In genomic region chr4:126464189-126464891, GRCm38 (mm10) we compare ENCODE assay signal across 15 mouse cellular contexts. TPM values are rescaled to one million over a fixed set of nuclear protein-coding genes. Genes with fewer than 3 reads are reported as not detected.
DNase-seq lines count a peak whose midpoint lies in the region; ATAC-seq and TF ChIP-seq lines count a peak whose summit lies in the region.
"Had no signal": no experiment of that assay in that cellular context is flagged by ENCODE, and none has a peak within 500 bp of the region (broad histone marks: within the 10 kb centered on the region; RNA-seq: fewer than 3 reads in every experiment).

No protein-coding gene starts in this region.

- no peak for TF ChIP-seq CTCF in layer of hippocampus, adult 2 months (conservative IDR thresholded peaks at IDR 0.05)
- no peak for TF ChIP-seq CTCF in heart, adult 2 months (IDR thresholded peaks at IDR 0.05)

- H3K4me1 ChIP-seq in forebrain, embryonic 14.5 days (ENCODE audit: control insufficient read depth, insufficient read depth, low read length), result peaks cover 38% of the 10 kb centered on the region
- H3K4me1 ChIP-seq in midbrain, embryonic 10.5 days, result peaks cover 64% of the 10 kb centered on the region
- H3K4me1 ChIP-seq in neural tube, embryonic 15.5 days, result peaks cover 48% of the 10 kb centered on the region
- peaks cover 2% of the 10 kb centered on the region for H3K4me1 ChIP-seq in heart, adult 2 months (ENCODE audit: control insufficient read depth, insufficient read depth, low read length)

- no peak for TF ChIP-seq EP300 in heart, adult 2 months (IDR thresholded peaks at IDR 0.05; ENCODE audit: insufficient read depth, low read depth, low read length)

- intact Hi-C loops in left cerebral cortex, postnatal 4 days (cut with DNase I), result no loop called here
- intact Hi-C loops in heart, adult 2 months (cut with DNase I), result no loop called here

- H3K4me2 ChIP-seq in forebrain, embryonic 14.5 days (ENCODE audit: low read length), result peak overlapping the region; percentile 60
- peak overlapping the region; percentile 71 for H3K4me2 ChIP-seq in neural tube, embryonic 15.5 days

- no peak for ATAC-seq in forebrain, embryonic 14.5 days
- no peak for ATAC-seq in neural tube, embryonic 15.5 days (ENCODE audit: low FRiP score)
- ATAC-seq: inflammation-experienced regulatory T-cells, adult 6 months; Patski had no signal

- WGBS in forebrain, embryonic 14.5 days, result 10% methylated on average over 4 of the region's 4 CpGs
- 21% methylated on average over 4 of the region's 4 CpGs for WGBS in midbrain, embryonic 10.5 days
- 13% methylated on average over 4 of the region's 4 CpGs for WGBS in neural tube, embryonic 15.5 days
- WGBS in heart, adult 2 months, result 49% methylated on average over 4 of the region's 4 CpGs

- no peak for TF ChIP-seq POLR2A in heart, adult 2 months (IDR thresholded peaks at IDR 0.05; ENCODE audit: insufficient read depth, low read depth, low read length)

- H3K9ac ChIP-seq in forebrain, embryonic 14.5 days (ENCODE audit: low read length), result peak overlapping the region; percentile 42
- H3K9ac ChIP-seq in neural tube, embryonic 15.5 days (replicated peaks), result no peak overlapping the region
- no peak overlapping the region for H3K9ac ChIP-seq in heart, adult 2 months (ENCODE audit: low read depth, low read length)
- H3K9ac ChIP-seq: liver, embryonic 14.5 days had no signal

- no peak for DNase-seq in layer of hippocampus, adult 2 months (ENCODE audit: low spot score in 2 of 2)
- no peak for DNase-seq in layer of hippocampus, adult 11-12 months (ENCODE audit: low spot score)
- peak; percentile 6 for DNase-seq in forebrain, embryonic 14.5 days (ENCODE audit: low spot score)
- DNase-seq in midbrain, embryonic 10.5 days (ENCODE audit: low spot score), result peak; percentile 22
- no peak for DNase-seq in left cerebral cortex, postnatal 4 days
- DNase-seq in thymus, postnatal 4 days, result no peak
- no peak for DNase-seq in heart, adult 2 months
- DNase-seq: cerebellum, adult 2 months; heart, adult 11 months; kidney, postnatal 25 days; thymus, postnatal 36 days had no signal

- H3K27ac ChIP-seq in layer of hippocampus, adult 2 months, result peak overlapping the region; percentile 28; the same call in 1 of the 2 replicates
- H3K27ac ChIP-seq in forebrain, embryonic 14.5 days (ENCODE audit: low read depth, low read length), result peak overlapping the region; percentile 98
- H3K27ac ChIP-seq in midbrain, embryonic 10.5 days (replicated peaks), result peak overlapping the region; percentile 100
- peak overlapping the region; percentile 96; the same call in 1 of the 2 replicates for H3K27ac ChIP-seq in neural tube, embryonic 15.5 days (replicated peaks)
- H3K27ac ChIP-seq in heart, adult 2 months, result no peak overlapping the region
- H3K27ac ChIP-seq: liver, embryonic 14.5 days had no signal

- H3K4me3 ChIP-seq in layer of hippocampus, adult 2 months, result no peak overlapping the region
- peak overlapping the region; percentile 93; the same call in 1 of the 2 replicates for H3K4me3 ChIP-seq in forebrain, embryonic 14.5 days (ENCODE audit: low read depth, low read length)
- peak overlapping the region; percentile 97 for H3K4me3 ChIP-seq in midbrain, embryonic 10.5 days
- no peak overlapping the region for H3K4me3 ChIP-seq in neural tube, embryonic 15.5 days (replicated peaks)
- H3K4me3 ChIP-seq in heart, adult 2 months, result no peak overlapping the region

- no peaks in the 10 kb centered on the region for H3K9me3 ChIP-seq in forebrain, embryonic 14.5 days (replicated peaks; ENCODE audit: control insufficient read depth, low read length)
- no peaks in the 10 kb centered on the region for H3K9me3 ChIP-seq in midbrain, embryonic 10.5 days (replicated peaks)
- H3K9me3 ChIP-seq in neural tube, embryonic 15.5 days (replicated peaks), result no peaks in the 10 kb centered on the region

- peaks cover 19% of the 10 kb centered on the region for H3K36me3 ChIP-seq in forebrain, embryonic 14.5 days (ENCODE audit: control insufficient read depth, insufficient read depth, low read length)
- peaks cover 36% of the 10 kb centered on the region for H3K36me3 ChIP-seq in midbrain, embryonic 10.5 days
- peaks cover 16% of the 10 kb centered on the region for H3K36me3 ChIP-seq in neural tube, embryonic 15.5 days
- H3K36me3 ChIP-seq in heart, adult 2 months (ENCODE audit: control insufficient read depth, insufficient read depth, low read length), result no peaks in the 10 kb centered on the region

- H3K79me2 ChIP-seq in heart, adult 2 months (replicated peaks; ENCODE audit: control insufficient read depth, insufficient read depth, low read length), result no peaks in the 10 kb centered on the region

- no peaks in the 10 kb centered on the region for H3K27me3 ChIP-seq in forebrain, embryonic 14.5 days (replicated peaks; ENCODE audit: control insufficient read depth, insufficient read depth, low read length)
- no peaks in the 10 kb centered on the region for H3K27me3 ChIP-seq in midbrain, embryonic 10.5 days (ENCODE audit: low read depth, poor library complexity, severe bottlenecking)
- no peaks in the 10 kb centered on the region for H3K27me3 ChIP-seq in neural tube, embryonic 15.5 days (replicated peaks)
- no peaks in the 10 kb centered on the region for H3K27me3 ChIP-seq in heart, adult 2 months (ENCODE audit: control insufficient read depth, insufficient read depth, low read length)
- H3K27me3 ChIP-seq: Patski had no signal

RNA-seq across cellular contexts. Expression of gene Ago1, which starts 4.0 kb away (rescaled TPM):
- 10 to 100 TPM; 63.1 to 64.0 TPM for total RNA-seq in layer of hippocampus, adult 2 months (2021)
- 19.0 and 22.1 TPM in 2 replicates for polyA plus RNA-seq in forebrain, embryonic 14.5 days (2014; fragmentation: Nextera tagmentation; extraction: Ambion mirVana)
- 11.9 and 16.3 TPM in 2 replicates for polyA plus RNA-seq in midbrain, embryonic 10.5 days (2016; fragmentation: Nextera tagmentation; extraction: Ambion mirVana)
- polyA plus RNA-seq in neural tube, embryonic 15.5 days (2015; fragmentation: Nextera tagmentation; extraction: Ambion mirVana), result 7.5 and 7.9 TPM in 2 replicates
- 10 to 100 TPM; 95.9 to 99.0 TPM for total RNA-seq in left cerebral cortex, postnatal 4 days (2021)
- 10 to 100 TPM; 11.5 to 12.3 TPM for total RNA-seq in heart, adult 2 months (2021)
- 7.5 and 12.1 TPM in 2 replicates for polyA plus RNA-seq in heart, adult 2 months (2012; rRNA removed)

RNA-seq across cellular contexts. Expression of gene Ago3, which starts 35.0 kb away (rescaled TPM):
- total RNA-seq in layer of hippocampus, adult 2 months (2021), result 10 to 100 TPM; 39.3 to 50.5 TPM
- polyA plus RNA-seq in forebrain, embryonic 14.5 days (2014; fragmentation: Nextera tagmentation; extraction: Ambion mirVana), result 7.7 and 13.4 TPM in 2 replicates
- polyA plus RNA-seq in midbrain, embryonic 10.5 days (2016; fragmentation: Nextera tagmentation; extraction: Ambion mirVana), result 13.3 and 15.9 TPM in 2 replicates
- polyA plus RNA-seq in neural tube, embryonic 15.5 days (2015; fragmentation: Nextera tagmentation; extraction: Ambion mirVana), result 15.1 and 17.1 TPM in 2 replicates
- 10 to 100 TPM; 23.3 to 35.4 TPM for total RNA-seq in left cerebral cortex, postnatal 4 days (2021)
- total RNA-seq in heart, adult 2 months (2021), result 10 to 100 TPM; 11.0 to 12.6 TPM
- 6.4 and 7.1 TPM in 2 replicates for polyA plus RNA-seq in heart, adult 2 months (2012; rRNA removed)

Comparison
In these comparisons a context has a peak if more than half of its experiments do, and no peak if none do; other contexts are left out.
1. DNase-seq: peak in forebrain, embryonic 14.5 days (single experiment) and midbrain, embryonic 10.5 days (single experiment); none in layer of hippocampus, adult 2 months (0 of 2), layer of hippocampus, adult 11-12 months (single experiment), left cerebral cortex, postnatal 4 days (single experiment), thymus, postnatal 4 days (single experiment) and heart, adult 2 months (0 of 2).
2. H3K4me3 ChIP-seq: peak in forebrain, embryonic 14.5 days (single experiment) and midbrain, embryonic 10.5 days (single experiment); none in layer of hippocampus, adult 2 months (single experiment), neural tube, embryonic 15.5 days (single experiment) and heart, adult 2 months (single experiment).